Mouse (Mus musculus) ES-Bruce4 (cell line): ENCODE results near the gene Fam241b. TPM values are rescaled to one million over a fixed set of nuclear protein-coding genes. Genes with fewer than 3 reads are reported as not detected.

ENCODE experiments used
- H3K27ac ChIP-seq: 2 replicates; pipeline ENCODE4 v1.5.1; 2012; ENCODE audit warnings: low read length, inconsistent platforms; ENCODE audit not compliant: insufficient read depth
- H3K27me3 ChIP-seq: 2 replicates; pipeline ENCODE4 v1.6.1; 2012; ENCODE audit warnings: mild to moderate bottlenecking, low read length, inconsistent platforms; ENCODE audit not compliant: control insufficient read depth, poor library complexity, insufficient read depth, severe bottlenecking
- H3K36me3 ChIP-seq: 2 replicates; pipeline ENCODE4 v1.6.1; 2012; ENCODE audit warnings: inconsistent platforms, mild to moderate bottlenecking, low read length, moderate library complexity; ENCODE audit not compliant: control insufficient read depth, poor library complexity, insufficient read depth, severe bottlenecking
- H3K4me1 ChIP-seq: one replicate; pipeline ENCODE4 v1.8.1; 2011; ENCODE audit warnings: low read length; ENCODE audit not compliant: control insufficient read depth, insufficient read depth
- H3K4me3 ChIP-seq: 2 replicates; pipeline ENCODE4 v1.5.1; 2011; ENCODE audit warnings: low read depth, mild to moderate bottlenecking, low read length
- H3K9ac ChIP-seq: 2 replicates; pipeline ENCODE4 v1.6.1; 2012; ENCODE audit warnings: low read depth, mild to moderate bottlenecking, inconsistent platforms; ENCODE audit not compliant: poor library complexity, severe bottlenecking
- H3K9me3 ChIP-seq: replicated peaks from 2 replicates; pipeline ENCODE4 v1.6.1; 2012; ENCODE audit warnings: mild to moderate bottlenecking, low read length, inconsistent platforms; ENCODE audit not compliant: control insufficient read depth, poor library complexity, insufficient read depth, severe bottlenecking
- CTCF ChIP-seq: IDR thresholded peaks from one replicate; pipeline ENCODE4 v1.8.1; 2011; ENCODE audit warnings: low read depth, low read length
- EP300 ChIP-seq: IDR thresholded peaks from 2 replicates; pipeline ENCODE4 v1.6.1; 2011; ENCODE audit warnings: low read depth, low read length; ENCODE audit not compliant: insufficient read depth
- POLR2A ChIP-seq: IDR thresholded peaks from one replicate; pipeline ENCODE4 v1.8.1; 2011; ENCODE audit warnings: low read length; ENCODE audit not compliant: insufficient read depth
- polyA plus RNA-seq: library from polyadenylated mRNA; stranded (reverse); fragments of >200 nt; gene quantifications from 2 replicates; pipeline ENCODE4 v1.2.4, GENCODE M21; 2011; ENCODE audit warnings: low read depth; ENCODE audit not compliant: missing spikeins, insufficient read depth, insufficient read length

Fam241b gene
- polyA plus RNA-seq, 1 experiment = 25.7 TPM

GRCm38 (mm10) chr10:62101504-62102439 is 41.9 kb downstream of the Fam241b start:
- H3K4me1 ChIP-seq = no peaks in the 10 kb centered on the region
- no peaks in the 10 kb centered on the region for H3K27me3 ChIP-seq
- H3K36me3 ChIP-seq = no peaks in the 10 kb centered on the region
- no peak overlapping the region for H3K9ac ChIP-seq
- no peak overlapping the region for H3K27ac ChIP-seq
- H3K4me3 ChIP-seq = no peak overlapping the region
- TF ChIP-seq POLR2A (no peak), CTCF (peak; percentile 88)
- H3K9me3 ChIP-seq = no peaks in the 10 kb centered on the region

GRCm38 (mm10) chr10:62099749-62100403 is 43.8 kb downstream of the Fam241b start:
- no peaks in the 10 kb centered on the region for H3K36me3 ChIP-seq
- no peak for TF ChIP-seq EP300
- no peak for TF ChIP-seq POLR2A
- no peak for TF ChIP-seq CTCF
- no peaks in the 10 kb centered on the region for H3K4me1 ChIP-seq
- H3K9ac ChIP-seq = no peak overlapping the region
- no peaks in the 10 kb centered on the region for H3K27me3 ChIP-seq
- H3K4me3 ChIP-seq = no peak overlapping the region
- H3K9me3 ChIP-seq = no peaks in the 10 kb centered on the region
- no peak overlapping the region for H3K27ac ChIP-seq

DNA sequence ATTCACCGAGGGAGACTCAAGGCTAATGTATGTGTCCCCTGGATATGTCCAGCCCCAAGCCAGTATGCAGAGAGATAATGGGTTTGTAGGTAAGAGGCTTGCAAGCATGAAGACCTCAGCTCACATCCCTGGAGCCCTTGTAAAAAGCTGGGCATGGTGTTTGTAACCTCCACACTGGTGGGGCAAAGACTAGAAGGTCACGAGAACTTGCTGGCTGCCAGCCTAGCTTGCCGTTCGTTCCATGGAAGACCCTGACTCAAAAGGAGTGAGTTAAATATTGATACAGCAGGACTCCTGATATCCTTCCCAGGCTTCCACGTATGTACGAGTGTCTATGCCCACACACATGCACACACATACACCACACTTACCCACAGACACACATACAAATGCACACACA is 49.3 kb downstream of the Fam241b start:
- Histone ChIP-seq H3K4me1 (no peaks in the 10 kb centered on the region), H3K9ac (no peak overlapping the region), H3K9me3 (no peaks in the 10 kb centered on the region), H3K27me3 (no peaks in the 10 kb centered on the region), H3K36me3 (no peaks in the 10 kb centered on the region), H3K4me3 (no peak overlapping the region), H3K27ac (no peak overlapping the region)
- TF ChIP-seq POLR2A (no peak), CTCF (no peak), EP300 (no peak)

DNA sequence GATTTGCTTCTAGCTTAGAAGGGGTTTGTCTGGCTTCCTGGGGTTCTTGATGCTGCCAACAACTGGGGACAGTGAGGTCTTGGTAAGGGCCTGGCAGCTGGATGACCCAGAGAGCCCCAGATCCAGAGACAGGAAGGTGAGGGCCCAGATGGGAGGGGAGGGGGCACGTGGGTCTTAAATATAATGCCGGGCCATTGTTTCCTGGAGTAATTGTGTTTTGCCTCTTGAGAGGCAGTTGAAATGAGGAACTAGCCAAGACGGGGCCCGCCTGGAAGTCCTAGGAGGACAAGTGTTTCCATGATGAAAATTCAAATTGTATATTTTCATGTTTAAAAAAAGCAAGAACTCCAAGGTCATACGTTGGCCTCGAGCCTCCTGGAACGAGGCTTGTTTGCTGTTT is 49.8 kb downstream of the Fam241b start:
- TF ChIP-seq POLR2A (no peak), EP300 (no peak), CTCF (no peak)
- Histone ChIP-seq H3K27me3 (no peaks in the 10 kb centered on the region), H3K36me3 (no peaks in the 10 kb centered on the region), H3K4me3 (no peak overlapping the region), H3K9me3 (no peaks in the 10 kb centered on the region), H3K27ac (no peak overlapping the region), H3K4me1 (no peaks in the 10 kb centered on the region), H3K9ac (no peak overlapping the region)

- Histone ChIP-seq H3K27ac (no peak overlapping the region), H3K36me3 (no peaks in the 10 kb centered on the region), H3K27me3 (no peaks in the 10 kb centered on the region), H3K9me3 (no peaks in the 10 kb centered on the region), H3K4me3 (no peak overlapping the region), H3K9ac (no peak overlapping the region), H3K4me1 (no peaks in the 10 kb centered on the region)
- no peak for TF ChIP-seq EP300
- no peak for TF ChIP-seq POLR2A
- TF ChIP-seq CTCF = no peak
Observed at GRCm38 (mm10) chr10:62089486-62089885, 54.2 kb downstream of the Fam241b start.

DNA sequence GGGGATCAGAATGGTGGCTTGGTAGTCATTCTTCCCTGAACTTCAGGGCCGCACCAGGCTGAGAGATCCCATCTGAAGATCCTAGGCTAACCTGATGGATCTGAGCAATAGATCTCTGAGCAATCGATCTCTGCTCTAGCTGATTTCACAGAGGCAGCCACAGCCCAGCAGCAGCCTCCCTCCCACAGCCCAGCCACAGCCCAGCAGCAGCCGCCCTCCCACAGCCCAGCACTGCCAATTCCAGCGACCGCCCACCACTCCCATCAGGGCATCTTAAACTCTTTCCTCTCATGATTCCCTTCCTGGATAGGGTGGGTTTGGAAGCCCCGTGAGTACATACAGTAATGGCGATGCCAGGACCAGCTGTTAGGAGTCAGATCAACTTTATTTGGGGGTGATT is 54.6 kb downstream of the Fam241b start:
- no peaks in the 10 kb centered on the region for H3K36me3 ChIP-seq
- H3K4me3 ChIP-seq = no peak overlapping the region
- TF ChIP-seq EP300 (no peak), CTCF (no peak), POLR2A (no peak)
- no peaks in the 10 kb centered on the region for H3K4me1 ChIP-seq
- H3K27me3 ChIP-seq = no peaks in the 10 kb centered on the region
- no peak overlapping the region for H3K9ac ChIP-seq
- no peak overlapping the region for H3K27ac ChIP-seq
- no peaks in the 10 kb centered on the region for H3K9me3 ChIP-seq
